Mouse (Mus musculus): ENCODE data around the gene Angptl8. TPM values are rescaled to one million over a fixed set of nuclear protein-coding genes. Genes with fewer than 3 reads are reported as not detected.

The Angptl8 gene
- polyA plus RNA-seq, 1 experiment from 2014 or later, result 0.46 TPM

DNA sequence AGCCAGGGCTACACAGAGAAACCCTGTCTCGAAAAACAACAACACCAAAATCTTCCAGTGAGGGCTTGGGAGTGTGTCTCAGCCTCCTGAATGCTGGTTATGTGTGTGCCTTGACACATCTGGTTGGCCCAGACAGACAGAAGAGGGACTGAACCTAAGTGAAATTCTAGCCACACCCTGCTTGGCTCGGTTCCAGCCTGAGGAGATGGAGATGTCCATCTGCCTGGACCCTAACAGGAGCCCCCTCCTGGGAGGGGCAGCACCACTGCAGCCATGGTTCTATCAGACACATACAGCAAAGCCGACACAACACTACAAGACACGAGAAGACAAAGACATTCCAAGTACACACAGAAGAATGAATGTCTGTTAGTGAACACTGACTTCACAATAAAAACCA is 17.2 kb upstream of the Angptl8 start:
- 82% methylated on average over 4 of the region's 4 CpGs for WGBS
- no peak overlapping the region for H3K4me2 ChIP-seq
- no peak for ATAC-seq (ENCODE audit: low read depth)
- no peak overlapping the region for H3K27ac ChIP-seq (replicated peaks)
- H3K9ac ChIP-seq, result no peak overlapping the region
- H3K9me3 ChIP-seq, result no peaks in the 10 kb centered on the region
- no peak overlapping the region for H3K4me3 ChIP-seq
- no peaks in the 10 kb centered on the region for H3K27me3 ChIP-seq
- no peaks in the 10 kb centered on the region for H3K4me1 ChIP-seq (replicated peaks)
- no peaks in the 10 kb centered on the region for H3K36me3 ChIP-seq

DNA sequence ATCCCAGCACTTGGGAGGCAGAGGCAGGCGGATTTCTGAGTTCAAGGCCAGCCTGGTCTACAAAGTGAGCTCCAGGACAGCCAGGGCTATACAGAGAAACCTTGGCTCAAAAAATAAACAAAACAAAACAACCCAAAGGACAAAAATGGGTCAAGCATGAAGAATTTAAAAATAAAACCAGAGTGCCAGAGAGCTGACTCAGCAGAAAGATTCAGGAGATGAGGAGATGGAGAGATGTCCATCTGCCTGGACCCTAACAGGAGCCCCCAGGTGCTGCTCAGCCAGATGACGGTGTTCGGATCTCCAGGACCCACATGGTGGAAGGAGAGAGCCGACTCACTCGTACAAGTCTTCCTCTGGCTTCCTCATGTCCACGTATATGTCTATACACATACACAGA is 16.7 kb upstream of the Angptl8 start:
- no peak overlapping the region for H3K27ac ChIP-seq (replicated peaks)
- no peaks in the 10 kb centered on the region for H3K36me3 ChIP-seq
- H3K9ac ChIP-seq, result no peak overlapping the region
- H3K4me2 ChIP-seq, result no peak overlapping the region
- no peak overlapping the region for H3K4me3 ChIP-seq
- no peaks in the 10 kb centered on the region for H3K4me1 ChIP-seq (replicated peaks)
- ATAC-seq (ENCODE audit: low read depth), result no peak
- H3K9me3 ChIP-seq, result no peaks in the 10 kb centered on the region
- WGBS, result 96% methylated on average over 6 of the region's 6 CpGs
- no peaks in the 10 kb centered on the region for H3K27me3 ChIP-seq

DNA sequence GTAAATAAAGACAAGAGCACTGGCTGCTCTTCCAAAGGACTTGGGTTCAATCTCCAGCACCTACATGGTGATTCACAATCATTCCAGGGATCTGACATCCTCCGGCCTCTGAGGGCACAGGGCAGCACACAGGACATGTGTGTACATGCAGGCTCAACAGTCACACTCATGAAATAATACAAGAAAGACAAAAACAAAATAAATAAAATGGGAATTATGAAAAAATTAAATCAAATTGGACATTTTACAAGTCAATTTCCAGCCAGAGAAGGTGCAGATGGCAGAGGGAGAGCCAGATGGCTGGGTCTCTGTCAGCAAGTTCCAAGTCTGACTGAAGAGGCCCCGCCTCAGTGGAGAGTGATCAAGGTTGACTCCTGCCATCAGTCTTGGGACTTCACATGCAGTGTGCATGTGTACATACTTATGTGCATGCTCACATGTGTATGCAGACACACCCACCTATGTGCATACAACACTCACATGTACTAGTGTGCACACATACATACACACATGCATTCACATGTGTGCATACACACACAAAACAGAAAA is 16.1 kb upstream of the Angptl8 start:
- no peaks in the 10 kb centered on the region for H3K9me3 ChIP-seq
- H3K4me2 ChIP-seq, result no peak overlapping the region
- WGBS, result 90% methylated on average over 2 of the region's 2 CpGs
- H3K27ac ChIP-seq (replicated peaks), result no peak overlapping the region
- no peak overlapping the region for H3K4me3 ChIP-seq
- H3K36me3 ChIP-seq, result no peaks in the 10 kb centered on the region
- no peaks in the 10 kb centered on the region for H3K27me3 ChIP-seq
- H3K4me1 ChIP-seq (replicated peaks), result no peaks in the 10 kb centered on the region
- no peak overlapping the region for H3K9ac ChIP-seq
- no peak for ATAC-seq (ENCODE audit: low read depth)

DNA sequence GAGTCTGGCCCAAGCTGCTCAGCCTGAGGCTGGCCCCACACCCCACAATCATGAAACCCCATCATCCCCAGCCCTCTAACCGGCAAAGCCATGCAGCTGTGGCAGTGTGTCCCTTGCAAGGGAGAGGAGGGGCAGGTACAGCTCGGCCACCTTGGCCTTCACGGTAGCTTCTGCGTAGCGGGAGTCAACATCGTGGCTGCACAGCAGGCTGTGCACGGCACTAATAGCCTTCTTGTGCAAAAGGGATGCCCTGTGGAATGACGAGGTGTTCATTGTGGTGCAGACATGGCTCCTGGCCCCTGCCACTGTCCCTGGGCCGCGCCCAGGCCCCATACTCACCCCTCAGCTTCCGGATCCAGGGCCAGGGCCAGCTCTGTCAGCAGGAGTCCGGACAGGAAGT is 15.1 kb upstream of the Angptl8 start:
- no peak for ATAC-seq (ENCODE audit: low read depth)
- H3K27me3 ChIP-seq, result no peaks in the 10 kb centered on the region
- no peak overlapping the region for H3K27ac ChIP-seq (replicated peaks)
- no peaks in the 10 kb centered on the region for H3K9me3 ChIP-seq
- H3K36me3 ChIP-seq, result no peaks in the 10 kb centered on the region
- no peaks in the 10 kb centered on the region for H3K4me1 ChIP-seq (replicated peaks)
- H3K4me3 ChIP-seq, result no peak overlapping the region
- no peak overlapping the region for H3K4me2 ChIP-seq
- H3K9ac ChIP-seq, result no peak overlapping the region
- WGBS, result 88% methylated on average over 12 of the region's 12 CpGs

DNA sequence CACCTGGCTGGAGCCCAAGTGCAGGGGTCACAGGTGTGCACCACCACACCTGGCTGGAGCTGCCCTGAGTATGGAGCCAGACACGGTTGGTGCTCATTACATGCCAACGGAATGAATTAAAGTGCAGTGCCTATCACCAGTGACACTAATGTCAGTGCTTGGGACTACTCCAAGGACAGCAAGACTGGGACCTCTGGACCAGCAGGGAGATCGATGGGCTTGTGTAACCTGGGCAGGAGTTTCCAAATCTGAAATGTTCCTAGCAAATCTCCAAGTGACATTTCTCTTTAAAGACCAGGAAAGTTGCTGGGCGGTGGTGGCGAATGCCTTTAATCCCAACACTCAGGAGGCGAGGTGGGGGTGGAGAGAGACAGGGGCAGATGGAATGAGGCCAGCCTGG is 12.6 kb upstream of the Angptl8 start:
- Histone ChIP-seq H3K4me2 (no peak overlapping the region), H3K9me3 (no peaks in the 10 kb centered on the region), H3K27me3 (no peaks in the 10 kb centered on the region), H3K9ac (no peak overlapping the region), H3K4me3 (no peak overlapping the region), H3K36me3 (no peaks in the 10 kb centered on the region), H3K27ac (replicated peaks) (no peak overlapping the region), H3K4me1 (replicated peaks) (no peaks in the 10 kb centered on the region)
- ATAC-seq (ENCODE audit: low read depth), result no peak
- 93% methylated on average over 6 of the region's 6 CpGs for WGBS

DNA sequence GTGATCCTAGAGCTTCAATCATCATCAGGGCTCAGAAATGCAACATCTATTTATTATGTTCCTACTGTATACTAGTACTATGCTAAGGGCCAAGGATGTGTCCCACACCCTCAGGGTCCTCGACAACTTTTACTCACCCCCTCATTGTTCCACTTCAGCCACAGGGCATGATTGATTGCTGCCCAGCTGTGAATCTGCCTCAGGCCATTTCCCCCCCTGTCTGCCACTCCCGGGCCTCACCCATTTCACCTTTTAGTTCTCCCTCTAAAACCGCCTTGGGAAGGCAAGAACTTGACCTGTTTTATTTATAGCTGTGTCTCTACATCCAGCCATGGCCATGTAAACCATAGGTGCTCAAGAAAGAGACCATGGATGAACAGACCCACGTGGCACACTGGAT is 11.4 kb upstream of the Angptl8 start:
- whole genome bisulfite sequencing, result 34% methylated on average over 4 of the region's 4 CpGs
- Histone ChIP-seq H3K27ac (replicated peaks) (no peak overlapping the region), H3K36me3 (no peaks in the 10 kb centered on the region)

DNA sequence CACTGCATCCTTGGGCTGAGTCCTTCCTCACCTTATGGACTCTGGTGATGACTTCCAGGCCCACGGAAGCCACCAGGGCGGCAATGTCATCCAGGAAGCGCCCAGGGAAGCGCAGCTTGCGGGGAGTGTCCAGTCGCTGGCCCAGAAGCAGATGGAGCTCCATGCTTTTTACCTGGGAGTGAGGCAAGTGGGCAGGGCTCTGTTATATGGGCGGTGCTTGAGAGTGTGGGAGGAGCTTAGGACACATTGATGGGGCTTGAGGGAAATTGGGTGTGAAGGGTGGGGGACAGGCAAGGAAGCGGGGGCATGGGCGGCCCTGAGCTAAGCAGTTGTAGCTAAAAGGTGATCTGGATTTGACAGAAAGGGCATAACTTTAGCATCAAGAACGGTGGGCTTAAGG is 10.9 kb upstream of the Angptl8 start:
- H3K4me2 ChIP-seq, result no peak overlapping the region
- no peak overlapping the region for H3K4me3 ChIP-seq
- 60% methylated on average over 10 of the region's 10 CpGs for WGBS
- no peaks in the 10 kb centered on the region for H3K9me3 ChIP-seq
- no peaks in the 10 kb centered on the region for H3K36me3 ChIP-seq
- no peak overlapping the region for H3K9ac ChIP-seq
- no peaks in the 10 kb centered on the region for H3K4me1 ChIP-seq (replicated peaks)
- H3K27me3 ChIP-seq, result no peaks in the 10 kb centered on the region
- H3K27ac ChIP-seq (replicated peaks), result no peak overlapping the region
- ATAC-seq (ENCODE audit: low read depth), result no peak

More for the DNA sequence above, 11.4 kb upstream of the Angptl8 start:
- Histone ChIP-seq H3K27me3 (no peaks in the 10 kb centered on the region), H3K9ac (no peak overlapping the region), H3K9me3 (no peaks in the 10 kb centered on the region), H3K4me3 (no peak overlapping the region), H3K4me1 (replicated peaks) (no peaks in the 10 kb centered on the region), H3K4me2 (no peak overlapping the region)
- ATAC-seq (ENCODE audit: low read depth), result no peak

DNA sequence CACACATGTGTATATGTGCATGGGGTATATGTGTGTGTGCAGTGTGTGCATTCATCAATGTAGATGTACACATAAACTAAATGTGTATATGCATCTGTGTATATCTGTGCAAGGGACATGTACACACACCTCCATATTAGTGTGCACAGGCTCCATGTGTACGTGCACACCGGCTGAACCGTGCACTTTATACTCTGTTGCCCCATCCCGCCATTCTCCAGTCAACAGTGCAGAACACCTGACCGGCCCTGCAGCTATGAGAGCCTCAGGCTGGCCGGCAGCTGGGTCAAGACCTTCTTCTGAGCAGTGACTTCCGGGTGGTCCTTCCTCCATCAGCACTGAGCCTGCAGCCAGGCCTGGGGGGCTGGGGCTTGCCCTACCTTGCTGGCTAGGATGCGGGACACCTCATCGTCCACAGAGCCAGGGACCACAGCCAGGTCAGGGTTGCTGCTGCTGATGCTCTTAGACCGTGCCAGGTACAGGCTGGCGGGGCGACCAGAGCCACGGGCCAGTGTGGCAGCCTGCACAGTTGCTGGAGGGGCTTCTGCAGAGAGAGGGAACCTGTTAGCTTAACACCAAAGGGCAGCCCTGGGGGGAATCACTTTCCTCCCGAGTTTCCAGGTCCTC is 5.4 kb upstream of the Angptl8 start:
- H3K9me3 ChIP-seq, result no peaks in the 10 kb centered on the region
- no peak overlapping the region for H3K4me2 ChIP-seq
- H3K4me3 ChIP-seq, result no peak overlapping the region
- no peak overlapping the region for H3K9ac ChIP-seq
- whole genome bisulfite sequencing, result 95% methylated on average over 14 of the region's 14 CpGs
- no peaks in the 10 kb centered on the region for H3K36me3 ChIP-seq
- no peak overlapping the region for H3K27ac ChIP-seq (replicated peaks)
- ATAC-seq (ENCODE audit: low read depth), result no peak
- H3K4me1 ChIP-seq (replicated peaks), result no peaks in the 10 kb centered on the region
- no peaks in the 10 kb centered on the region for H3K27me3 ChIP-seq

DNA sequence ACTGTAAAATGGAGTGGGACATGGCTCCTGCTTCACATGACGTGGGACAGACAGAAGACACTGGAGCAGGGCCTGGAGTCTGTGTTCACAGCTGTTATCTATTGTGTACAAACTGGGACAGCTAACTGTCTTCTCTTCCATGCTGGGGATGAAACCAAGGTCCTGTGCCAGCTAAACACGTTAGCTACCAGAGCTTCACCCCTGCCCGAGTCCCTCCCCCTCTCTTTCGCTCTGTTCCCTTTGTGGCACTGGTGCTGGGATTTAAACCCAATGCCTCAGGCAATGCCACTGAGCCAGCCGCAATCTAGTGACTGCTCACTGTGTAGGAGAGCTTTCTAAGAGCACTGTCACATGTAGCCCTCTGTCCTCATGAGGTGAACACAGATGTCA is 4.9 kb upstream of the Angptl8 start:
- Histone ChIP-seq H3K27me3 (no peaks in the 10 kb centered on the region), H3K4me2 (no peak overlapping the region), H3K27ac (replicated peaks) (no peak overlapping the region), H3K9ac (no peak overlapping the region), H3K36me3 (no peaks in the 10 kb centered on the region), H3K9me3 (no peaks in the 10 kb centered on the region), H3K4me3 (no peak overlapping the region), H3K4me1 (replicated peaks) (no peaks in the 10 kb centered on the region)
- no peak for ATAC-seq (ENCODE audit: low read depth)
- 85% methylated on average over 5 of the region's 5 CpGs for WGBS

DNA sequence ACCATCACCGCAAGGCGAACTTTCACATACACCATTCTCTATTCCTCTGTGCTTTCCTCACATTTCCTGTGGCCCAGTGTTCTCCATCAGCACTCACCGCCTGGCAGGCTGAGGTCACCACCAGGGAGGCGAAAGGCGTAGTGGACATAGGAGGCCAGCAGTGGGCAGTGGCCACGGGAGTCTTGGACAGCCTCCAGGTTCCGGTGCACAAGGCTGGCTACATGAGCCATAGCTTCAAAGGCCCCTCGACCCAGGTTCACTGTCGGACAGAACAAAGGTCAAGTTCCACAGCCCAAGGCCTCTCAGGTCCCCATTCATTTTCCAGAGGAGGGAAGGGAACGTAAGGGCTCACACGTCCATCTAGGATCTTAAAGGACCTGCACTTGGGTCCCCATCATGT is 4.4 kb upstream of the Angptl8 start:
- H3K27me3 ChIP-seq, result no peaks in the 10 kb centered on the region
- H3K9me3 ChIP-seq, result no peaks in the 10 kb centered on the region
- H3K4me2 ChIP-seq, result no peak overlapping the region
- H3K36me3 ChIP-seq, result no peaks in the 10 kb centered on the region
- no peak overlapping the region for H3K4me3 ChIP-seq
- H3K4me1 ChIP-seq (replicated peaks), result no peaks in the 10 kb centered on the region
- 89% methylated on average over 11 of the region's 11 CpGs for WGBS
- H3K9ac ChIP-seq, result no peak overlapping the region
- ATAC-seq (ENCODE audit: low read depth), result no peak
- no peak overlapping the region for H3K27ac ChIP-seq (replicated peaks)

DNA sequence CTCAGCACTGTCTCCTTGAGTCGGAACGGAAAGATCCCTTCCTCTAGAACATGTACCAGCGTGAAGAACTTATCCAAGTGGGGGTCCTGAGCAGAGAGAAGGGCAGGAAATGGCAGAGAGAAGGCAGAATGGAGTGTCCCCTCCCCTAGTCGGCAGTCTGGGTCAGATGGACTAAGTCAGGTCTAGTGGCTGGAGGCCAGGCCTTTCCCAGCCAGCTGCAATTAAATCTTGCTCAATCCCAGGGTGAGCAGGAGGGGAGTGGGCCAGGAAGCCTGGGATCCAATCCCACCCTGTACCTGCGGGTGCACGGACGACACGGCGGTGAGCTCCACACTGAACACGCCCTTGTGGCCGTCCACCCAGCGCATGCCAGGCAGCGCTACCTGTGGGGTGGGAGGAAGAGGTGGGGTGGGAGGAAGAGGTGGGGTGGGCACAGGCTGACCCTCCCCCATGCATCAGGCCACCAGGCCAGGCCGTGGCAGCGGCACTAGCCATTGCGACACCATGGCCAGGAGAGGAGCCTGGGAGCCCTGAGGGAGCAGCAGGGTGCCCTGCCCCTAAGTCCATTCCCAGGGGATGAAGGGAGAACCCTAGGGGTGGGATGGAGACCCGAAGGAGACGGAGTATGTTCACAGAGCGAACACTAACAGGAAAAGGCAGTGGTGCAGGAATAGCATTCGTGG is 3.6 kb upstream of the Angptl8 start:
- Histone ChIP-seq H3K9ac (no peak overlapping the region), H3K4me3 (no peak overlapping the region), H3K36me3 (no peaks in the 10 kb centered on the region), H3K9me3 (no peaks in the 10 kb centered on the region), H3K4me1 (replicated peaks) (no peaks in the 10 kb centered on the region), H3K27ac (replicated peaks) (no peak overlapping the region), H3K4me2 (no peak overlapping the region), H3K27me3 (no peaks in the 10 kb centered on the region)
- ATAC-seq (ENCODE audit: low read depth), result no peak
- 92% methylated on average over 20 of the region's 20 CpGs for WGBS

DNA sequence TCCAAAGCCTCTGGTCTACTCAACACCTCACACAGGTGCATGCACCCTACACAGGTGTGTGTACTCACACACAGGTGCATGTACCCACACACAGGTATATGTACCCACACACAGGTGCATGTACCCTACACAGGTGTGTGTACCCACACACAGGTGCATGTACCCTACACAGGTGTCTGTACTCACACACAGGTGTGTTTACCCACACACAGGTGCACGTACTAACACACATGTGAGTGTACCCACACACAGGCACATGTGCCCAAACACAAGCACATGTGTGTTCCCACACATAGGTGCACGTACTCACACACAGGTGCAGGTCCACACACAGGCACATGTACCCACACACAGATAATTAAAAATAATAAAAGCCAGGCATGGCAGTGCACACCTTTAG is 2.4 kb downstream of the Angptl8 start:
- Histone ChIP-seq H3K9ac (no peak overlapping the region), H3K27me3 (no peaks in the 10 kb centered on the region), H3K4me3 (no peak overlapping the region), H3K4me1 (replicated peaks) (no peaks in the 10 kb centered on the region), H3K27ac (replicated peaks) (no peak overlapping the region), H3K36me3 (no peaks in the 10 kb centered on the region), H3K9me3 (no peaks in the 10 kb centered on the region), H3K4me2 (no peak overlapping the region)
- WGBS, result 98% methylated on average over 2 of the region's 2 CpGs
- ATAC-seq (ENCODE audit: low read depth), result no peak
